In the genomic region with DNA sequence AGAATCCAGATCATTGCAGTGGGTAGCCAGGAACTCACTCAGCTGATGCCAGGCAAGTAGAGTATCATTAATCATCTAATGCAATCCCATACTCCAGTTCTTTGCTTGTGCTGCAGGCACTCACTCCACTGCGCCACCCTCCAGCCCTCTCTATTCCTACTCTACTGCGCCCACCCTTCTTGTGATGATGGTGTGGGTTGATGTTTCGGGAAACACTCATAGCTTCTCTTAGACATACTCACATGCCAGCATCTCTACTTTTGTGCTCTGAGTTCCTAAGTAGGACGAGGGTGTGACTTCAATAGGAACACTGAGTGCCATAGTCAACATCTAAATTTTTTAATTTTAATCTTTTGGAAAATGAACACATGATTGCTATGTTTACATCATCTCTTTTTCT, we compare ENCODE assay signal across 20 mouse cellular contexts. TPM values are rescaled to one million over a fixed set of nuclear protein-coding genes. Genes with fewer than 3 reads are reported as not detected.
A peak's percentile ranks its signal among the peaks of the same experiment; 100 is the strongest.
DNase-seq lines count a peak whose midpoint lies in the region; ATAC-seq lines count a peak whose summit lies in the region.
"Had no signal": no experiment of that assay in that cellular context is flagged by ENCODE, and none has a peak within 500 bp of the region (broad histone marks: within the 10 kb centered on the region; RNA-seq: fewer than 3 reads in every experiment).

No protein-coding gene starts in this region.

- H3K36me3 ChIP-seq in heart, embryonic 10.5 days, result no peaks in the 10 kb centered on the region
- H3K36me3 ChIP-seq: G1E had no signal

- no peaks in the 10 kb centered on the region for H3K9me3 ChIP-seq in heart, embryonic 10.5 days

- WGBS in heart, embryonic 10.5 days, result 88% methylated on average over 4 of the region's 4 CpGs

- peaks cover 7% of the 10 kb centered on the region; the same call in 1 of the 2 replicates for H3K4me1 ChIP-seq in heart, embryonic 10.5 days

- no peak for DNase-seq in frontal cortex, postnatal 25 days (ENCODE audit: low spot score in 2 of 2)
- DNase-seq in brain, adult 2 months (ENCODE audit: low read depth, low spot score), result peak; percentile 56
- DNase-seq in heart, embryonic 10.5 days (ENCODE audit: low spot score), result no peak
- DNase-seq: adrenal gland, adult 2 months; adrenal gland, adult 8-10 months; adrenal gland, postnatal 10 days; adrenal gland, postnatal 14 days; adrenal gland, postnatal 25 days; adrenal gland, postnatal 36 days; B cell, adult 2 months; cerebellum, adult 11 months; cerebellum, adult 11-12 months; cerebellum, adult 18-20 months; cerebellum, adult 2 months had no signal

- no peak overlapping the region for H3K4me3 ChIP-seq in heart, embryonic 10.5 days

- H3K27ac ChIP-seq in heart, embryonic 10.5 days, result no peak overlapping the region

- H3K27me3 ChIP-seq in heart, embryonic 10.5 days (ENCODE audit: insufficient read depth, poor library complexity, severe bottlenecking), result peaks cover 10% of the 10 kb centered on the region; the same call in 1 of the 2 replicates
- H3K27me3 ChIP-seq: CH12.LX, Patski had no signal

- peak; percentile 78; the same call in 1 of the 2 replicates for ATAC-seq in frontal cortex, adult (ENCODE audit: low TSS enrichment)
- ATAC-seq: activated CD4-positive, CD25-positive, alpha-beta regulatory T cell, adult 4 months; CD4-positive, CD25-positive, alpha-beta regulatory T cell, adult 4 months; Patski had no signal

RNA-seq across cellular contexts. Expression of a gene that starts 57.7 kb away (rescaled TPM):
- polyA plus RNA-seq in heart, embryonic 10.5 days (2016; fragmentation: Nextera tagmentation; extraction: Ambion mirVana), result 3.4 and 6.9 TPM in 2 replicates
- polyA plus RNA-seq: activated CD4-positive, CD25-positive, alpha-beta regulatory T cell, adult 4 months; CD4-positive, CD25-positive, alpha-beta regulatory T cell, adult 4 months; G1E had no signal
